Mouse (Mus musculus): ENCODE measurements around the gene Aup1. TPM values are rescaled to one million over a fixed set of nuclear protein-coding genes. Genes with fewer than 3 reads are reported as not detected.

Aup1 gene
- polyA plus RNA-seq, 1 experiment from 2014 or later: 95.5 TPM

GRCm38 (mm10) chr6:83054871-83055431, 630 bp downstream of the Aup1 start, which contains the start of gene Htra2:
Gene Htra2, minus strand, starts transcription at chr6:83055273.
- WGBS: under 1% methylated on average over 42 of the region's 50 CpGs
- Histone ChIP-seq H3K4me1 (ENCODE audit: control insufficient read depth in 2 of 2, insufficient read depth in 2 of 2, low read length in 2 of 2) (peaks cover 9 to 21% of the 10 kb centered on the region in 2 experiments), H3K27me3 (ENCODE audit: control insufficient read depth, insufficient read depth, low read length) (0 out of 2 replicates have a peak, but pooled peaks cover 2% of the 10 kb centered on the region), H3K4me3 (ENCODE audit: control insufficient read depth in 1 of 2, insufficient read depth in 1 of 2, low read depth in 1 of 2, low read length in 2 of 2) (peak within 1 kb of the TSS; percentile 78 to 97), H3K9me3 (ENCODE audit: control insufficient read depth, low read length) (no peaks in the 10 kb centered on the region), H3K4me2 (ENCODE audit: low read length) (peak within 1 kb of the TSS; percentile 84), H3K36me3 (ENCODE audit: control insufficient read depth, insufficient read depth, low read length) (peaks cover 42% of the 10 kb centered on the region), H3K27ac (replicated peaks in 1 of 2; ENCODE audit: control insufficient read depth in 1 of 2, insufficient read depth in 1 of 2, low read depth in 2 of 2, low read length in 2 of 2) (peak within 1 kb of the TSS; percentile 70 to 88), H3K9ac (ENCODE audit: low read length) (peak within 1 kb of the TSS; percentile 97)
- peak; percentile 27 for ATAC-seq (ENCODE audit: insufficient number of reproducible peaks, insufficient read depth, low FRiP score, low read depth)

GRCm38 (mm10) chr6:83057790-83058189, 3.5 kb downstream of the Aup1 start, which contains the start of gene Dqx1:
Gene Dqx1, plus strand, starts transcription at chr6:83057844.
- Histone ChIP-seq H3K27ac (replicated peaks in 1 of 2; ENCODE audit: control insufficient read depth in 1 of 2, insufficient read depth in 1 of 2, low read depth in 2 of 2, low read length in 2 of 2) (no peak within 1 kb of the TSS), H3K4me2 (ENCODE audit: low read length) (no peak within 1 kb of the TSS), H3K36me3 (ENCODE audit: control insufficient read depth, insufficient read depth, low read length) (peaks cover 23% of the 10 kb centered on the region), H3K4me1 (ENCODE audit: control insufficient read depth in 2 of 2, insufficient read depth in 2 of 2, low read length in 2 of 2) (peaks cover 9 to 15% of the 10 kb centered on the region in 2 experiments), H3K27me3 (ENCODE audit: control insufficient read depth, insufficient read depth, low read length) (peaks cover 22% of the 10 kb centered on the region), H3K9me3 (ENCODE audit: control insufficient read depth, low read length) (no peaks in the 10 kb centered on the region), H3K9ac (ENCODE audit: low read length) (no peak within 1 kb of the TSS), H3K4me3 (ENCODE audit: control insufficient read depth in 1 of 2, insufficient read depth in 1 of 2, low read depth in 1 of 2, low read length in 2 of 2) (no peak within 1 kb of the TSS)
- 60% methylated on average over 3 of the region's 3 CpGs for WGBS
- no peak for ATAC-seq (ENCODE audit: insufficient number of reproducible peaks, insufficient read depth, low FRiP score, low read depth)

GRCm38 (mm10) chr6:83058725-83059124, 4.4 kb downstream of the Aup1 start:
- Histone ChIP-seq H3K27ac (replicated peaks in 1 of 2; ENCODE audit: control insufficient read depth in 1 of 2, insufficient read depth in 1 of 2, low read depth in 2 of 2, low read length in 2 of 2) (no peak overlapping the region), H3K27me3 (ENCODE audit: control insufficient read depth, insufficient read depth, low read length) (peaks cover 32% of the 10 kb centered on the region), H3K4me3 (ENCODE audit: control insufficient read depth in 1 of 2, insufficient read depth in 1 of 2, low read depth in 1 of 2, low read length in 2 of 2) (no peak overlapping the region), H3K36me3 (ENCODE audit: control insufficient read depth, insufficient read depth, low read length) (peaks cover 23% of the 10 kb centered on the region), H3K9me3 (ENCODE audit: control insufficient read depth, low read length) (no peaks in the 10 kb centered on the region), H3K9ac (ENCODE audit: low read length) (no peak overlapping the region), H3K4me1 (ENCODE audit: control insufficient read depth in 2 of 2, insufficient read depth in 2 of 2, low read length in 2 of 2) (peaks cover 4 to 9% of the 10 kb centered on the region in 2 experiments), H3K4me2 (ENCODE audit: low read length) (no peak overlapping the region)
- no peak for ATAC-seq (ENCODE audit: insufficient number of reproducible peaks, insufficient read depth, low FRiP score, low read depth)
- 84% methylated on average over 2 of the region's 2 CpGs for WGBS

- no peak for ATAC-seq (ENCODE audit: insufficient number of reproducible peaks, insufficient read depth, low FRiP score, low read depth)
- Histone ChIP-seq H3K9ac (ENCODE audit: low read length) (no peak overlapping the region), H3K9me3 (ENCODE audit: control insufficient read depth, low read length) (no peaks in the 10 kb centered on the region), H3K4me1 (ENCODE audit: control insufficient read depth in 2 of 2, insufficient read depth in 2 of 2, low read length in 2 of 2) (peaks cover 0 to 12% of the 10 kb centered on the region in 2 experiments; a peak in 3 of 4 replicates), H3K27ac (replicated peaks in 1 of 2; ENCODE audit: control insufficient read depth in 1 of 2, insufficient read depth in 1 of 2, low read depth in 2 of 2, low read length in 2 of 2) (no peak overlapping the region), H3K36me3 (ENCODE audit: control insufficient read depth, insufficient read depth, low read length) (no peaks in the 10 kb centered on the region), H3K4me2 (ENCODE audit: low read length) (no peak overlapping the region), H3K4me3 (ENCODE audit: control insufficient read depth in 1 of 2, insufficient read depth in 1 of 2, low read depth in 1 of 2, low read length in 2 of 2) (no peak overlapping the region), H3K27me3 (ENCODE audit: control insufficient read depth, insufficient read depth, low read length) (peaks cover 99% of the 10 kb centered on the region)
- 41% methylated on average over 8 of the region's 8 CpGs for WGBS
These were observed 11.7 kb downstream of the Aup1 start for GRCm38 (mm10) chr6:83065995-83066394.

- H3K36me3 ChIP-seq (ENCODE audit: control insufficient read depth, insufficient read depth, low read length): no peaks in the 10 kb centered on the region
- WGBS: 27% methylated on average over 6 of the region's 6 CpGs
- H3K27ac ChIP-seq (replicated peaks in 1 of 2; ENCODE audit: control insufficient read depth in 1 of 2, insufficient read depth in 1 of 2, low read depth in 2 of 2, low read length in 2 of 2): no peak overlapping the region
- ATAC-seq (ENCODE audit: insufficient number of reproducible peaks, insufficient read depth, low FRiP score, low read depth): no peak
- peaks cover 100% of the 10 kb centered on the region for H3K27me3 ChIP-seq (ENCODE audit: control insufficient read depth, insufficient read depth, low read length)
- H3K4me1 ChIP-seq (ENCODE audit: control insufficient read depth in 2 of 2, insufficient read depth in 2 of 2, low read length in 2 of 2): peaks cover 0 to 16% of the 10 kb centered on the region in 2 experiments; a peak in 3 of 4 replicates
- no peaks in the 10 kb centered on the region for H3K9me3 ChIP-seq (ENCODE audit: control insufficient read depth, low read length)
- H3K4me3 ChIP-seq (ENCODE audit: control insufficient read depth in 1 of 2, insufficient read depth in 1 of 2, low read depth in 1 of 2, low read length in 2 of 2): no peak overlapping the region
- H3K4me2 ChIP-seq (ENCODE audit: low read length): no peak overlapping the region
- no peak overlapping the region for H3K9ac ChIP-seq (ENCODE audit: low read length)
These were observed 12.1 kb downstream of the Aup1 start for GRCm38 (mm10) chr6:83066441-83066840.

GRCm38 (mm10) chr6:83068221-83068620, 13.9 kb downstream of the Aup1 start:
- Histone ChIP-seq H3K9ac (ENCODE audit: low read length) (no peak overlapping the region), H3K36me3 (ENCODE audit: control insufficient read depth, insufficient read depth, low read length) (no peaks in the 10 kb centered on the region), H3K27me3 (ENCODE audit: control insufficient read depth, insufficient read depth, low read length) (peaks cover 99% of the 10 kb centered on the region), H3K4me3 (ENCODE audit: control insufficient read depth in 1 of 2, insufficient read depth in 1 of 2, low read depth in 1 of 2, low read length in 2 of 2) (peak overlapping the region in 1 of 2 experiments; percentile 25; a peak in 1 of 4 replicates), H3K9me3 (ENCODE audit: control insufficient read depth, low read length) (no peaks in the 10 kb centered on the region), H3K4me2 (ENCODE audit: low read length) (peak overlapping the region; percentile 55), H3K4me1 (ENCODE audit: control insufficient read depth in 2 of 2, insufficient read depth in 2 of 2, low read length in 2 of 2) (peaks cover 0 to 16% of the 10 kb centered on the region in 2 experiments; a peak in 3 of 4 replicates), H3K27ac (replicated peaks in 1 of 2; ENCODE audit: control insufficient read depth in 1 of 2, insufficient read depth in 1 of 2, low read depth in 2 of 2, low read length in 2 of 2) (no peak overlapping the region)
- no peak for ATAC-seq (ENCODE audit: insufficient number of reproducible peaks, insufficient read depth, low FRiP score, low read depth)
- WGBS: 5% methylated on average over 8 of the region's 8 CpGs

- peaks cover 0 to 16% of the 10 kb centered on the region in 2 experiments; a peak in 3 of 4 replicates for H3K4me1 ChIP-seq (ENCODE audit: control insufficient read depth in 2 of 2, insufficient read depth in 2 of 2, low read length in 2 of 2)
- peak overlapping the region; percentile 19 to 25 for H3K4me3 ChIP-seq (ENCODE audit: control insufficient read depth in 1 of 2, insufficient read depth in 1 of 2, low read depth in 1 of 2, low read length in 2 of 2)
- H3K27ac ChIP-seq (replicated peaks in 1 of 2; ENCODE audit: control insufficient read depth in 1 of 2, insufficient read depth in 1 of 2, low read depth in 2 of 2, low read length in 2 of 2): no peak overlapping the region
- ATAC-seq (ENCODE audit: insufficient number of reproducible peaks, insufficient read depth, low FRiP score, low read depth): no peak
- peaks cover 98% of the 10 kb centered on the region for H3K27me3 ChIP-seq (ENCODE audit: control insufficient read depth, insufficient read depth, low read length)
- no peaks in the 10 kb centered on the region for H3K36me3 ChIP-seq (ENCODE audit: control insufficient read depth, insufficient read depth, low read length)
- H3K9ac ChIP-seq (ENCODE audit: low read length): 0 out of 2 replicates have a peak overlapping the region, but pooled peaks have one; percentile 3
- WGBS: under 1% methylated on average over 79 of the region's 81 CpGs
- no peaks in the 10 kb centered on the region for H3K9me3 ChIP-seq (ENCODE audit: control insufficient read depth, low read length)
- H3K4me2 ChIP-seq (ENCODE audit: low read length): peak overlapping the region; percentile 55
These were observed 14.6 kb downstream of the Aup1 start for GRCm38 (mm10) chr6:83068706-83069487.
